Mouse (Mus musculus) testis, adult 2 months (tissue): ENCODE results near the gene 4932438A13Rik. TPM values are rescaled to one million over a fixed set of nuclear protein-coding genes. Genes with fewer than 3 reads are reported as not detected.

Source experiments
- H3K27ac ChIP-seq: fragments of 200-500 bp; 2 replicates; pipeline ENCODE4 v1.5.1; 2012; ENCODE audit warnings: low read depth, low read length; ENCODE audit not compliant: control insufficient read depth, insufficient read depth
- H3K27me3 ChIP-seq: fragments of 200-500 bp; 2 replicates; pipeline ENCODE4 v1.6.1; 2012; ENCODE audit warnings: mild to moderate bottlenecking, low read length, moderate library complexity; ENCODE audit not compliant: control insufficient read depth, insufficient read depth
- H3K36me3 ChIP-seq: fragments of 200-500 bp; 2 replicates; pipeline ENCODE4 v1.6.1; 2012; ENCODE audit warnings: mild to moderate bottlenecking, low read length; ENCODE audit not compliant: control insufficient read depth, insufficient read depth
- H3K4me1 ChIP-seq: fragments of 200-500 bp; 2 replicates; pipeline ENCODE4 v1.6.1; 2012; ENCODE audit warnings: low read length; ENCODE audit not compliant: control insufficient read depth, insufficient read depth
- H3K4me3 ChIP-seq: fragments of 200-500 bp; 2 replicates; pipeline ENCODE4 v1.5.1; 2012; ENCODE audit warnings: low read depth, mild to moderate bottlenecking, low read length, moderate library complexity, mixed read lengths; ENCODE audit not compliant: control insufficient read depth
- CTCF ChIP-seq: fragments of 200-500 bp; IDR thresholded peaks from 2 replicates; pipeline ENCODE4 v1.5.1; 2012; ENCODE audit warnings: low read depth, mild to moderate bottlenecking, inconsistent platforms, low read length, moderate library complexity; ENCODE audit not compliant: control insufficient read depth, insufficient read depth, insufficient replicate concordance
- POLR2A ChIP-seq: fragments of 200-500 bp; IDR thresholded peaks from 2 replicates; pipeline ENCODE4 v1.6.1; 2012; ENCODE audit warnings: low read depth, mild to moderate bottlenecking, inconsistent platforms, low read length, moderate library complexity; ENCODE audit not compliant: control insufficient read depth
- polyA plus RNA-seq: library from polyadenylated mRNA; depleted of rRNA; stranded (reverse); fragments of >200 nt; gene quantifications from 2 replicates; pipeline ENCODE4 v1.2.3, GENCODE M21; 2012; rRNA removed

4932438A13Rik gene
- polyA plus RNA-seq = 29.1 and 37.5 TPM in 2 replicates

DNA sequence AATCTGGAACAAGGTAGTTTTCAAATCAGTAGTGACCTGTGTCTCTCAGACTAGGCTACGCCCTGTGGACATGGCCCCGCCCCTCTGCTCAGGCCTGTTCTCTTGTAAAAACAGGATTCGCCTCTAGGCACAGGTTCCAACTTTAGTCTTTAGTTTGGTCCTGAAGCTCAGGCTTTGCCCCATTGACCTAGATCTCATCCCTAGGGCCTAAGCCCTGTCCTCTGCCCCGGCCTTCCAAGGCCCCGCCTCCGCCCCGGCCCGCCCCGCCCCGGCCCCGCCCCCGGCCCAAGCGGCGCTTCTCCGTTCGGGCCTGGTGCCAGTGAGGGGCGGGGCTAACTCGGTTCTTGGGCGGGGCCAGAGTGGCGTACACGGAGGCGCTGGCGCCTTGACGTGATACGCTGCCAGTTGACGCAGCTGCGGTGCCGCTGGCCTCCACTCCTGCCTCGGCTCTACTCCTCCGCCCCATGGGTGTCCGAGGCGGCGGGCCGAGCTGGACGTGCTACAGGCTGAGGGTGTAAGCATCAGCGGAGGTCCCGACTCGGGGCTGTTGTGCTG, at the start of gene 4932438A13Rik:
TSS of gene 4932438A13Rik (plus strand) at position 384 of the 555 bp plus-strand sequence.
- Histone ChIP-seq H3K27ac (peak within 1 kb of the TSS; percentile 99), H3K4me1 (peaks cover 2% of the 10 kb centered on the region; the same call in 1 of the 2 replicates), H3K4me3 (peak within 1 kb of the TSS; percentile 99), H3K27me3 (no peaks in the 10 kb centered on the region), H3K36me3 (peaks cover 5% of the 10 kb centered on the region)
- peak; percentile 98 for TF ChIP-seq POLR2A
- no peak for TF ChIP-seq CTCF

DNA sequence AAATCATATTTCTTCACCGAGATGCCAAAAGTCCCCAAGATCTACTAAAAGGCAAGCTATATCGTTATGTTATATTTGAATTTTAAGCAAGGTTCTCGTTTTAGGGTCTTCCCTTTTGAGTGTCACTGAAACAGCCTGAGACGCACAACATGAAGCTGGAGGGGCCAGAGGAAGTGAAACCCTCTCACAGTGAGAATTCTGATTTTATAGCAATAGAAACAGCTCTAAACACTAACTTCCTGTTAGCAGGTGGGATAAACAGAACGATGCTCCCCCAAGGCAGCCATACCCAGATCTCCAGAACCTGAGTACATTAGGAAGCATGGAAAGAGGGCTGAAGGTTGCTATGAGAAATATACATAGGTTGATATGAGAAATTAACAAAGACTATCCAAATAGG, 46.3 kb upstream of the 4932438A13Rik start:
- no peaks in the 10 kb centered on the region; the same call in 1 of the 2 replicates for H3K4me1 ChIP-seq
- H3K36me3 ChIP-seq = no peaks in the 10 kb centered on the region
- H3K4me3 ChIP-seq = no peak overlapping the region
- TF ChIP-seq CTCF (no peak), POLR2A (no peak)
- no peak overlapping the region for H3K27ac ChIP-seq
- no peaks in the 10 kb centered on the region for H3K27me3 ChIP-seq

DNA sequence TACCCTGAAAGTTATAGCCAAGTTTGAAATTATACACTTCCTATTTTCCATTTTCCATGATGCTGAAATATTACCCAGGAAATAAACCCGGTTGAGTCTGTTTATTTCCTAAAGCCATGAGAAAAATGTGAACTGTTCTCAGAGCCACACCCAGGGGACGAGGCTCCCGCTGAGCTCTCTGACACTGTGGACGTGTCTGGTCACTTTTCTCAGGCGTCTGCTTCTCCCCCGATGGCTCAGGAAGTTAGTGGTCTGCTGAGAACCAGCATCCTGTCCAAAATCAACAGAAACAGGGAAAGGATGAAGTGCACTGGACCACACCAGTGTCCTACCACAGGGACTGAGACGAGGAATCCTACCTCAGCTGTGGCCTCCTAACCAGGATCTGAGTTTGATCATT, 43.5 kb upstream of the 4932438A13Rik start:
- Histone ChIP-seq H3K27me3 (no peaks in the 10 kb centered on the region), H3K4me3 (no peak overlapping the region), H3K27ac (no peak overlapping the region), H3K4me1 (no peaks in the 10 kb centered on the region), H3K36me3 (no peaks in the 10 kb centered on the region)
- TF ChIP-seq POLR2A (no peak), CTCF (no peak)

DNA sequence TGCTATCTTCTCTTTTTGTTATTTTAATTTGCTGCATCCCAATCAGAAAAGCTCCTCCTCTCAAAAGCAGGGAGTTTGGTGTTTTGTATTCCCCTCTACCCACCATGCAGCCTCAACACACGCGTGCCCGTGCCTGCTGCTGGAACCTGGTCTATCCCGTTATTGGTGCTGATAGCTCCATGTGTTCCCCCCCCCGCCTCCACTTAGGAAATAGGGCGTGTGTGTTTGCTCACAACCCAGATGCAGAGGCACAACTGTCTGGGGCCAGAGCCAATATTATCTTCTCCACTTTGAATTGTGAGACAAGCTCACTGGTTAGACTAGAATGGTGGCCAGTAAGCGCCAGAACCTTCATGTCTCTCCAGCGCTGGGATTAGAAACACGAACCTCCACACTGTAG, 41.9 kb upstream of the 4932438A13Rik start:
- TF ChIP-seq POLR2A = no peak
- TF ChIP-seq CTCF = no peak
- no peaks in the 10 kb centered on the region for H3K36me3 ChIP-seq
- H3K27ac ChIP-seq = no peak overlapping the region
- no peaks in the 10 kb centered on the region for H3K27me3 ChIP-seq
- H3K4me1 ChIP-seq = no peaks in the 10 kb centered on the region
- no peak overlapping the region for H3K4me3 ChIP-seq

DNA sequence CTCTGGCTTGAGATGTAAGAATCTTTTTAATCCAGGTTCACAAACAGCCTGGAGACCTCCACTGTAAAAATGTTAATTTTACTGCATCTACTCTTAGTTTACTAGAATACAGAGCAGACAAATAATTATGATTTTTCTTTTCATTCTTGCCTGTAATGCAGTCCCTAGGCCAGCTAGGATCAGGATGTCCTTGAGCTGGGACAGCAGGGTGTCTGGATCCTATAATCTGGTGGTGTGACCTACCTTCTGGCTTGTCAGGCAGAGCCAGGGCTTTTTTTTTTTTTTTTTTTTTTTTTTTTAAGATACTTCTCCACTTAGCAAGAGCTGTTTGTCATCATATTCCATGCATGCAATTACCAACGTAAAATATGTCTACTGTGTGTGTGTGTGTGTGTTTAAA, 37.8 kb upstream of the 4932438A13Rik start:
- TF ChIP-seq POLR2A = no peak
- no peak for TF ChIP-seq CTCF
- no peak overlapping the region for H3K4me3 ChIP-seq
- H3K36me3 ChIP-seq = no peaks in the 10 kb centered on the region
- no peak overlapping the region for H3K27ac ChIP-seq
- H3K4me1 ChIP-seq = no peaks in the 10 kb centered on the region
- no peaks in the 10 kb centered on the region for H3K27me3 ChIP-seq

DNA sequence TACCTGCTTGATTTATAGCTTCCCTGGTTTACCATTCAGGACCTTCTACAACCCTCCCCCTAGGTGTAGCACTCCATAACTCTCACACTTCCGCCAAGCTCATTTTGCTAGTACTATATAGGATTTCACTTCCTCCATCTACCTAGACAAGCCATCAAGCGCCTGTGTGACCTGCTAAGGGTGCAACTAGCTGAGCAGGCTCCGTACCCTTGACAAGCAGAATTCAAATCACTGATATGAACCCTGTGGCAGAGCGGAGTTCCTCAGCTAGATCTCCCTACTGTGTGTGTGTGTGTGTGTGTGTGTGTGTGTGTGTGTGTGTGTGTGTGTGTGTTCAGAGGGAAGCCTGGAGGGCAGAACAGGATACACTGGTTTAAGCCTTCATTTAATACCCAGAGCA, 37.4 kb upstream of the 4932438A13Rik start:
- no peak overlapping the region for H3K27ac ChIP-seq
- H3K27me3 ChIP-seq = no peaks in the 10 kb centered on the region
- no peaks in the 10 kb centered on the region for H3K4me1 ChIP-seq
- TF ChIP-seq POLR2A = no peak
- TF ChIP-seq CTCF = no peak
- no peaks in the 10 kb centered on the region for H3K36me3 ChIP-seq
- H3K4me3 ChIP-seq = no peak overlapping the region

DNA sequence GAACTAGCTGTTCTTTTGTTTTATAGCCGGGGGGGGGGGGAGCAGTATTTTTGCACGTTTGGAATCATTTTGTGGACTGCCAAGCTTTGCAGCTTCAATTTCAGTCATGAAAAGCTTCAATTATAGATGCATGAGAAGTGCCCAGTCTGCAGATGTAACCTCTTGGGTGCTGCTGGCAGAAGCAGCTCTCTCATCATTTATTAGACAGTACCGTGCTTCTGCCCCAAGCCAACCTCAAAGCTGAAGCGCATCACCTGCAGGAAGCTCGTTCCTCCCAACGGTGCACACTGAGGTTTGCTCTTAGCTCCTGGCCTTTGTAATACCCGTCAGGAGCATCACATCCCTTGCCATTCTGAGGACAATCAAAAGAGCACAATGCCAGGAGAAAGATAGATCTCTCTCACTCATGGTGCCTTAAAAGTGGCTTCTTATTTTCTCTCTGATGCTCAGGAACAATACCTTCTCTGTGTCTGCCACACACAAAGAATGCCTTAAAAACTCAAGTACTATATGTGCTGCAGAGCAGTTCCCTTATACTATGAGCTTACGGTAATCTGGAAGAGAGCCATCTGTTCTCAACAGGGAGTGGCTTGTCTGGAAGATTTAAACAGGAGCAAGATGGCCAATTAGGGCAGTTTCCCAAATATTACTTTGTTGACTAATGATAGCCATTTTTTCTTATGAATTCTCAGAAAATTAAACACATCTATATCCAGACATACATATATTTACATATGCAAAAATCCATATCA, 35.5 kb upstream of the 4932438A13Rik start:
- no peak for TF ChIP-seq POLR2A
- no peak for TF ChIP-seq CTCF
- Histone ChIP-seq H3K27me3 (no peaks in the 10 kb centered on the region), H3K4me3 (no peak overlapping the region), H3K36me3 (no peaks in the 10 kb centered on the region), H3K27ac (no peak overlapping the region), H3K4me1 (no peaks in the 10 kb centered on the region)
